Comparison of ENCODE assay signal across 16 mouse cellular contexts in genomic region chr17:79379191-79379590, GRCm38 (mm10). TPM values are rescaled to one million over a fixed set of nuclear protein-coding genes. Genes with fewer than 3 reads are reported as not detected.
DNase-seq lines count a peak whose midpoint lies in the region; ATAC-seq and TF ChIP-seq lines count a peak whose summit lies in the region.
"Had no signal": no experiment of that assay in that cellular context is flagged by ENCODE, and none has a peak within 500 bp of the region (broad histone marks: within the 10 kb centered on the region; RNA-seq: fewer than 3 reads in every experiment).

No protein-coding gene starts in this region.

- no peak for ATAC-seq in limb, embryonic 11.5 days (ENCODE audit: insufficient number of reproducible peaks, low FRiP score, low TSS enrichment, low read depth)
- no peak for ATAC-seq in hindbrain, embryonic 14.5 days (ENCODE audit: low FRiP score)

- H3K4me1 ChIP-seq in limb, embryonic 11.5 days (ENCODE audit: control insufficient read depth, insufficient read depth, low read length): 0 out of 2 replicates have a peak, but pooled peaks cover 2% of the 10 kb centered on the region
- no peaks in the 10 kb centered on the region for H3K4me1 ChIP-seq in hindbrain, embryonic 14.5 days (replicated peaks; ENCODE audit: control insufficient read depth, insufficient read depth, low read length)
- H3K4me1 ChIP-seq: embryonic facial prominence, embryonic 10.5 days; hindbrain, embryonic 10.5 days; midbrain, embryonic 10.5 days; neural tube, embryonic 12.5 days had no signal

- 18% methylated on average over 5 of the region's 5 CpGs for WGBS in limb, embryonic 11.5 days
- 79% methylated on average over 5 of the region's 5 CpGs for WGBS in hindbrain, embryonic 14.5 days

- H3K4me2 ChIP-seq in limb, embryonic 11.5 days (ENCODE audit: low read depth, severe bottlenecking): no peak overlapping the region
- no peak overlapping the region for H3K4me2 ChIP-seq in hindbrain, embryonic 14.5 days (replicated peaks)
- H3K4me2 ChIP-seq: neural tube, embryonic 12.5 days had no signal

- no peaks in the 10 kb centered on the region for H3K27me3 ChIP-seq in limb, embryonic 11.5 days (ENCODE audit: control insufficient read depth, insufficient read depth, low read length)
- no peaks in the 10 kb centered on the region for H3K27me3 ChIP-seq in hindbrain, embryonic 14.5 days (ENCODE audit: control insufficient read depth, insufficient read depth, low read length)
- H3K27me3 ChIP-seq: neural tube, embryonic 12.5 days had no signal

- TF ChIP-seq CTCF in left cerebral cortex, adult 2 months (IDR thresholded peaks at IDR 0.05): no peak

- peak; percentile 57 for DNase-seq in heart, adult 8-10 months (ENCODE audit: low spot score)
- no peak for DNase-seq in heart, postnatal 36 days
- DNase-seq in CD4-positive helper T cell, adult 2 months (ENCODE audit: low read depth, low spot score): peak; percentile 76
- DNase-seq in embryo, embryonic 11 days: peak; percentile 19
- peak; percentile 26 for DNase-seq in limb, embryonic 11.5 days (ENCODE audit: low spot score)
- no peak for DNase-seq in left cerebral cortex, adult 2 months (ENCODE audit: extremely low spot score in 1 of 2, low spot score in 2 of 2)
- no peak for DNase-seq in hindbrain, embryonic 14.5 days (ENCODE audit: low spot score)
- DNase-seq in c-Kit-positive CD71-positive TER-119-positive erythroid progenitor cells, embryonic 14.5 days (ENCODE audit: low spot score): no peak
- DNase-seq: adrenal gland, adult 2 months; gastrocnemius, postnatal 14 days; thymus, adult 2 months had no signal

- H3K4me3 ChIP-seq in limb, embryonic 11.5 days (ENCODE audit: low read depth, low read length): no peak overlapping the region
- H3K4me3 ChIP-seq in left cerebral cortex, adult 2 months: no peak overlapping the region
- H3K4me3 ChIP-seq in hindbrain, embryonic 14.5 days (replicated peaks; ENCODE audit: low read length): no peak overlapping the region
- H3K4me3 ChIP-seq: embryonic facial prominence, embryonic 10.5 days; hindbrain, embryonic 10.5 days; midbrain, embryonic 10.5 days; neural tube, embryonic 12.5 days had no signal

- no peak overlapping the region for H3K27ac ChIP-seq in limb, embryonic 11.5 days (replicated peaks; ENCODE audit: low read depth, low read length)
- H3K27ac ChIP-seq in left cerebral cortex, adult 2 months: no peak overlapping the region
- H3K27ac ChIP-seq in hindbrain, embryonic 14.5 days: no peak overlapping the region
- H3K27ac ChIP-seq: embryonic facial prominence, embryonic 10.5 days; hindbrain, embryonic 10.5 days; liver, embryonic 14.5 days; midbrain, embryonic 10.5 days; neural tube, embryonic 12.5 days had no signal

- H3K36me3 ChIP-seq in limb, embryonic 11.5 days (ENCODE audit: control insufficient read depth, insufficient read depth, low read length): no peaks in the 10 kb centered on the region
- no peaks in the 10 kb centered on the region for H3K36me3 ChIP-seq in hindbrain, embryonic 14.5 days (replicated peaks; ENCODE audit: control insufficient read depth, insufficient read depth)
- H3K36me3 ChIP-seq: embryonic facial prominence, embryonic 10.5 days; hindbrain, embryonic 10.5 days; midbrain, embryonic 10.5 days; neural tube, embryonic 12.5 days had no signal

- intact Hi-C loops in heart, postnatal 36 days (cut with DNase I): loop anchor here (5.0 kb wide), 1 partner anchor 188 kb away; no protein-coding TSS in a partner anchor
- intact Hi-C loops in left cerebral cortex, adult 2 months (cut with DNase I): no loop called here

- no peak overlapping the region for H3K9ac ChIP-seq in limb, embryonic 11.5 days (ENCODE audit: low read length)
- H3K9ac ChIP-seq in hindbrain, embryonic 14.5 days: no peak overlapping the region
- H3K9ac ChIP-seq: liver, embryonic 14.5 days; neural tube, embryonic 12.5 days had no signal

- H3K9me3 ChIP-seq in limb, embryonic 11.5 days (ENCODE audit: control insufficient read depth, low read length): no peaks in the 10 kb centered on the region
- H3K9me3 ChIP-seq in hindbrain, embryonic 14.5 days (ENCODE audit: control insufficient read depth, low read length): no peaks in the 10 kb centered on the region
- H3K9me3 ChIP-seq: embryonic facial prominence, embryonic 10.5 days; hindbrain, embryonic 10.5 days; midbrain, embryonic 10.5 days; neural tube, embryonic 12.5 days had no signal

RNA-seq across cellular contexts. Expression of gene Cdc42ep3, which starts 24.3 kb away (rescaled TPM):
- 10 to 100 TPM; 26.6 to 36.4 (median 30.3) TPM for total RNA-seq in heart, adult 8-10 months (2022)
- total RNA-seq in heart, postnatal 36 days (2021): 10 to 100 TPM; 31.3 to 35.3 TPM
- 62.0 and 63.2 TPM in 2 replicates for polyA plus RNA-seq in limb, embryonic 11.5 days (2014; fragmentation: Nextera tagmentation; extraction: Ambion mirVana)
- total RNA-seq in left cerebral cortex, adult 2 months (2021): 10 to 100 TPM; 14.7 to 15.4 TPM
- polyA plus RNA-seq in hindbrain, embryonic 14.5 days (2014; fragmentation: Nextera tagmentation; extraction: Ambion mirVana): 50.5 and 50.6 TPM in 2 replicates

Comparison
In these comparisons a context has a peak if more than half of its experiments do, and no peak if none do; other contexts are left out.
1. DNase-seq: peak in heart, adult 8-10 months (single experiment), CD4-positive helper T cell, adult 2 months (single experiment), embryo, embryonic 11 days (single experiment) and limb, embryonic 11.5 days (single experiment); none in heart, postnatal 36 days (0 of 2), left cerebral cortex, adult 2 months (0 of 2), hindbrain, embryonic 14.5 days (single experiment) and c-Kit-positive CD71-positive TER-119-positive erythroid progenitor cells, embryonic 14.5 days (single experiment).